Mouse (Mus musculus) midbrain, embryonic 15.5 days (tissue): ENCODE results near the gene Cmklr1. TPM values are rescaled to one million over a fixed set of nuclear protein-coding genes. Genes with fewer than 3 reads are reported as not detected.

Source experiments
- ATAC-seq: fragments of 200-750 bp; cut with Nextera tagmentation; replicated peaks from 2 replicates; pipeline ENCODE4 v1.8.0; 2017; ENCODE audit warnings: moderate TSS enrichment
- H3K27ac ChIP-seq: fragments of 300-500 bp; sonication (generic); 2 replicates; pipeline ENCODE4 v1.5.1; 2015; ENCODE audit warnings: mild to moderate bottlenecking, inconsistent platforms
- H3K27me3 ChIP-seq: fragments of 300-500 bp; sonication (generic); replicated peaks from 2 replicates; pipeline ENCODE4 v1.6.1; 2015; ENCODE audit warnings: inconsistent platforms
- H3K36me3 ChIP-seq: fragments of 300-500 bp; sonication (generic); replicated peaks from 2 replicates; pipeline ENCODE4 v1.6.1; 2015; ENCODE audit warnings: inconsistent platforms
- H3K4me1 ChIP-seq: fragments of 300-500 bp; sonication (generic); 2 replicates; pipeline ENCODE4 v1.6.1; 2015; ENCODE audit warnings: inconsistent platforms
- H3K4me2 ChIP-seq: fragments of 300-500 bp; sonication (generic); 2 replicates; pipeline ENCODE4 v1.6.1; 2015; ENCODE audit warnings: inconsistent platforms, mild to moderate bottlenecking, moderate library complexity
- H3K4me3 ChIP-seq: fragments of 300-500 bp; sonication (generic); 2 replicates; pipeline ENCODE4 v1.5.1; 2015; ENCODE audit warnings: mild to moderate bottlenecking, inconsistent platforms
- H3K9ac ChIP-seq: fragments of 300-500 bp; sonication (generic); 2 replicates; pipeline ENCODE4 v1.6.1; 2015; ENCODE audit warnings: mild to moderate bottlenecking, inconsistent platforms
- H3K9me3 ChIP-seq: fragments of 300-500 bp; sonication (generic); 2 replicates; pipeline ENCODE4 v1.6.1; 2016; ENCODE audit warnings: inconsistent platforms
- WGBS: fragments of 180-500 bp; shearing (Covaris S2); methylation state at CpG from one replicate; pipeline ENCODE4 v1.1.7; 2015; ENCODE audit warnings: mixed read lengths; 5-methylcytosine and 5-hydroxymethylcytosine counted together
- polyA plus RNA-seq: library from polyadenylated mRNA; unstranded; fragments of >200 nt; fragmentation: Nextera tagmentation; extraction: Ambion mirVana; gene quantifications from 2 replicates; pipeline ENCODE4 v1.2.1, GENCODE M21; 2015

Cmklr1 gene
- polyA plus RNA-seq, 1 experiment from 2014 or later = 2.8 TPM

GRCm38 (mm10) chr5:113629248-113629647 lies 21.0 kb downstream of the Cmklr1 start:
- 88% methylated on average over 3 of the region's 3 CpGs for WGBS
- no peak overlapping the region for H3K9ac ChIP-seq
- no peak for ATAC-seq

DNA sequence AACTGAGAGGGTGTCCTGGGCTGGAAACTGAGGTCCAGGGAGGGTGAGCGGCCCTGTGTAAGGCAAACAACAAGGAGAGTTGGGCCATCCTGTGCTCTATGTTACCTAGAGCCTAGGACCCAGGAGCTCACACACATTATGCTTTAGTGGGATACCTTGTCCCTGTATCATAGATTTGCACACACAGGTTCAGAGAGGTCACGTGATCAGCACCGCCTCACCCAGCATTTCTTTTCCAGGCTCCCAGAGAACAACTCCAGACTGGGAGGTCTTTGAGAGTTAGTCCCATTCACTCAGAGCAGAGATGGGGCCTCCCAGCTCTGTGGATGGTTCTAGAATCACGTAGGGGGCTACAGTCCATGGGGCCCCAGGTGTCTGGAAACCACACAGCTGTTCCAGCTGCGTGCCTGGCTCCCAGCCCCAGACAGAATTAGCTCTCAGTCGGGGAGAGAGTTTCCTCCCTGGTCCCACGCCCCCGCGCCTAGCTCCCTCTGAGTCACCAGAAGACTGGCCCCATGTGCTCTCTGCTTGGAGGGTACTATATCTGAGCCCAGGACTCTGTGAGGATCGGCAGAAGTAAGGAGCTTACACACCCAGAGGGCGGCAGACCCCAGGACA lies 22.3 kb downstream of the Cmklr1 start:
- Histone ChIP-seq H3K4me3 (no peak overlapping the region), H3K4me2 (no peak overlapping the region), H3K4me1 (peaks cover 6% of the 10 kb centered on the region; the same call in 1 of the 2 replicates), H3K9me3 (no peaks in the 10 kb centered on the region), H3K9ac (no peak overlapping the region), H3K36me3 (no peaks in the 10 kb centered on the region), H3K27ac (no peak overlapping the region), H3K27me3 (no peaks in the 10 kb centered on the region)
- WGBS = 69% methylated on average over 11 of the region's 11 CpGs
- ATAC-seq = no peak

More at GRCm38 (mm10) chr5:113629248-113629647, 21.0 kb downstream of the Cmklr1 start:
- Histone ChIP-seq H3K27me3 (no peaks in the 10 kb centered on the region), H3K9me3 (no peaks in the 10 kb centered on the region), H3K4me3 (no peak overlapping the region), H3K4me2 (no peak overlapping the region), H3K27ac (no peak overlapping the region), H3K36me3 (no peaks in the 10 kb centered on the region), H3K4me1 (no peaks in the 10 kb centered on the region)

DNA sequence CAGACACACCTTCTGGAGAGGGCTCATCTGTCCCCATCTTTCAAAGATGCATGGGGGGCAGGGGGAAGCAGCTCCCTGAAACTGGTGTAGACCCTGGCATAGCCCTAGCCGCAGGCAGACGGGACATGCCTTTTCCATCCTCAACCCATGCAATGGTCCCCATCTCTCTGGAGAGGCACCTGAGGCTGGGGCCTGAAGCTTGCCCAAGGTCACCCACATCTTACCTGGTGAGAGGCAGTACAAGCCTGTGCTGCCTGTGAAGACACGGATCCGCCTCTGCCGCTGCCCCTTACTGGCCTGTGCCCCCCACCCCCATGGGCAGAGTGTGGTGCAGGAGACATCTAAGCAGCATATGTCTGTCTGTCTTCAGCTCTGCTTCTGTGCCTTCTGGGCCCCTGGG lies 23.2 kb downstream of the Cmklr1 start:
- no peaks in the 10 kb centered on the region for H3K36me3 ChIP-seq
- H3K9me3 ChIP-seq = no peaks in the 10 kb centered on the region
- H3K4me1 ChIP-seq = peaks cover 6% of the 10 kb centered on the region; the same call in 1 of the 2 replicates
- H3K27me3 ChIP-seq = no peaks in the 10 kb centered on the region
- H3K27ac ChIP-seq = no peak overlapping the region
- ATAC-seq = no peak
- no peak overlapping the region for H3K4me3 ChIP-seq
- H3K9ac ChIP-seq = no peak overlapping the region
- WGBS = 94% methylated on average over 5 of the region's 5 CpGs
- H3K4me2 ChIP-seq = no peak overlapping the region

DNA sequence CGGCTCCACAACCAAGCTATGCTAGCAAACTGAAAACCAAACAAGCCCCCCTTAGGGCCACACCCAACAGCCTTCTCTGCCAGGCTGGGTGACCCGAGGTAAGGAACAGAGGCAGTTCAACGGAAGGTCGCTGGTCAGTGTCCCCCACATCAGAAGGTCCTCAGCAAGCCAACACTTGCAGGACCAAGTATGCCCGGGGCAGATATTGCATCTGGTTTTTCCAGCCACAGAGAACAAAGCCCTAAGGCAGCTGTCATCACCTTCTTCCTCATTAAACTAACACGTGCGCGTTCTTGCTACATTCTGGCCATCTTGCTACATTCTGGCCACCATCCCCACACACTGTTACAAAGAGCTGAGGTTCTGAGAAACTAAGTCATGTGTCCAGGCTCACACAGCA lies 23.9 kb downstream of the Cmklr1 start:
- Histone ChIP-seq H3K27me3 (no peaks in the 10 kb centered on the region), H3K4me2 (no peak overlapping the region), H3K4me1 (peaks cover 6% of the 10 kb centered on the region; the same call in 1 of the 2 replicates), H3K9ac (no peak overlapping the region), H3K27ac (no peak overlapping the region), H3K36me3 (no peaks in the 10 kb centered on the region), H3K9me3 (no peaks in the 10 kb centered on the region), H3K4me3 (no peak overlapping the region)
- 89% methylated on average over 8 of the region's 8 CpGs for WGBS
- ATAC-seq = no peak

DNA sequence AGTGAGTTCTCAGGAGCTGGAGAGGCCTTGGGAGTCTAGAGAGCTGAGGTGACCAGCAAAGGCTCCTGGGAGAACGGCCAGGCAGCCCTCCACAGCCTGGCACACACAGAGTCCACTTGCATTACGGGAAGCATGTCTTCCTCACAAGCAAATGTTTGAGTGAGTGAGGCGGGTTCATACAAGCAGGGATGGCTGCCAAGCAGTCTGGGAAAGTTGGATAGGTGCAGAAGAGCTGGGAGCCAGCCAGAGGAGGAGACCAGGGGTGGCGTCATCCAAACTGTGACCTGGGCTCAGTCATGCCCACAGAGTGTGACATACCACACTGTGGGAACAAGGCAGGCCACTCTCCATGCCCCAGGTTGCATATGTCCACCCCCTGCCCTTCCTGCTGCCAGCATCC lies 25.2 kb downstream of the Cmklr1 start:
- Histone ChIP-seq H3K27ac (no peak overlapping the region), H3K36me3 (no peaks in the 10 kb centered on the region), H3K27me3 (no peaks in the 10 kb centered on the region), H3K4me2 (no peak overlapping the region), H3K9me3 (no peaks in the 10 kb centered on the region), H3K9ac (no peak overlapping the region), H3K4me3 (no peak overlapping the region), H3K4me1 (peaks cover 6% of the 10 kb centered on the region; the same call in 1 of the 2 replicates)
- ATAC-seq = no peak
- WGBS = 92% methylated on average over 4 of the region's 4 CpGs

DNA sequence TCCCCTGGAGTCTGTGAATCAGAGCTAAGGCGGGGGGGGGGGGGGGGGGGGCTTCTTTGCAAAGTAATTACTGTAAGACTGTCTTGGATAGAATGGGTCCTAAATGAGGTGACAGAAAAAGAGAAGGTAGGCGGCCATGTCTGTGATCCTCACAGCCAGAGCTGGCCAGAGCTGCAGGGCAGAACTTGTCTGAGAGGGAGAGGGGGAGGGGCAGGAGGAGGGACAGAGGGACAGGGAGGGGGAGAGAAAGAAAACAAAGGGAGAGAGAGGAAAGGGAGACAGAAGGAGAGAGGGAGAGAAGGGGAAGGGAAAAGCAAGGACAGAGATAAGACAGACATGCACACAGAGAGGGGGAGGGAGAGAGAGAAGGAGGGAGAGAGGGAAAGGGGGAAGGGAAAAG lies 27.2 kb downstream of the Cmklr1 start:
- no peak for ATAC-seq
- Histone ChIP-seq H3K4me2 (no peak overlapping the region), H3K4me1 (peaks cover 6% of the 10 kb centered on the region; the same call in 1 of the 2 replicates), H3K27ac (no peak overlapping the region), H3K9ac (no peak overlapping the region), H3K4me3 (no peak overlapping the region), H3K9me3 (no peaks in the 10 kb centered on the region), H3K27me3 (no peaks in the 10 kb centered on the region), H3K36me3 (no peaks in the 10 kb centered on the region)
- WGBS = 11% methylated on average over 2 of the region's 2 CpGs

DNA sequence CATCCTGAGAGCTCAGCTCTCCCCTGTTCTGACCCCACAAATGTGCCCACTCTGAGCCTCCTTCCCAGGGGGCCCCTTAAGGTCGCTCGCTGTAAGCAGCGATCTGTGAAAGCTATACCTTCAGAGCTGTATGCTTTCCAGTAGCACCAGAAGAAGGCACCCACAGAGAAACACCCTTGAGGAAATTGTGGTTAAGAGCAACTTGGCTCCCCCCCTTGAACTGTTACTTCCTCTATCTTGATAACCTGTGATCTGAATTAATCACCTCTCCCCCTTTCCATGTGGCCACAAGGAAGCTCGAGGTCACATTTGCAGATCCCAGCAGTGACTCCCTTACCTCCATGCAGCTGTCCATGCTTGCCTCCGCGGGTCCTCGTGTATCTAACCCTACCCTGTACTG lies 29.2 kb downstream of the Cmklr1 start:
- H3K9ac ChIP-seq = no peak overlapping the region
- WGBS = 80% methylated on average over 7 of the region's 7 CpGs
- H3K9me3 ChIP-seq = no peaks in the 10 kb centered on the region
- no peak overlapping the region for H3K4me3 ChIP-seq
- peaks cover 6% of the 10 kb centered on the region; the same call in 1 of the 2 replicates for H3K4me1 ChIP-seq
- H3K36me3 ChIP-seq = no peaks in the 10 kb centered on the region
- no peak overlapping the region for H3K27ac ChIP-seq
- no peak for ATAC-seq
- no peaks in the 10 kb centered on the region for H3K27me3 ChIP-seq
- no peak overlapping the region for H3K4me2 ChIP-seq

DNA sequence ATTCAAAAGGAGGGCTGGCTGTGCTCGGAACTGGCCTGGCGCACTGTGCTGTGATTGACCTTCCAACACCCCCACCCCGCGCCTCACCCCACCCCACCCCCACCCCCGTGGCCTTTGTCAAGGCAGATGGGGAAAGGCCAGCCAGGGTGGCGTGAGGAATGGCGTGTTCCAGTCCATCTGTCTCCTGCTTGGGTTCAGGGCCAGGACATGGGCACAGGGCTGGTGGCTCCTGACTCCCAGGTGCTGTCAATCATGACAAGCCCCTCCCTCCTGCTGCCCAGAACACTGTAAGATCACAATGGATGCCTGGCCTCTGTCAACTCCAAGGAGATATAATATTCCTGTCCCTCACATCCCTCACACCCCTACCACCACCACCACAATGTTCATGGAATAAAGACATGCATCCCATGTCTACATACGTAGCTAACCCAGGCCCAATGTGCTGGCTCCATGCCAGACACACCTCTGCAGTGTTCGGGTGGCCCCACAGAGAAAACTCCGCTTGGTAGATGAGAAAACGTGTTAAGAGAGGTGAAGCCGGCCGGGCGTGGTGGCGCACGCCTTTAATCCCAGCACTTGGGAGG lies 30.0 kb downstream of the Cmklr1 start:
- Histone ChIP-seq H3K36me3 (no peaks in the 10 kb centered on the region), H3K27ac (no peak overlapping the region), H3K9ac (no peak overlapping the region), H3K9me3 (no peaks in the 10 kb centered on the region), H3K4me2 (no peak overlapping the region), H3K4me3 (no peak overlapping the region), H3K27me3 (no peaks in the 10 kb centered on the region), H3K4me1 (peaks cover 6% of the 10 kb centered on the region; the same call in 1 of the 2 replicates)
- ATAC-seq = no peak
- WGBS = 77% methylated on average over 16 of the region's 16 CpGs

DNA sequence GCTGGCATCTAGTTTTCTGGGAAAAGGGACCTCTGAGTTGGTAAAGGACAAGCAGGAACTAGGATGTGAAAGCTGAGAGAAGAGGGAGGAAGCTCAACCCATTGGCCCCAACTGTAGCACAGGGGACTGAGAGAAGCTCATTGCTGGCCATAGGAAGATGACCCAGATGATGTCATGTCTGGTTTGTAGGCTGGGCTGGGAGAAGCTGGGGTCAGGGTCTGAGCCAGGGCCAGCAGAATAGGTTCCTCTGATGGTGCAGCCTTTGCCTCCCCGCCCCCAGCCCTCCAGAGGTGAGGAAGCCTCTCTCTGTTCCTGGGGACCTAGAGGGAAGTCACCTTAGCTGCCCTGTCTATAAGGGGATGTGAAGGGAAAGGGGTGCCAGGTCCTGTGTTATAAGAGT lies 31.1 kb downstream of the Cmklr1 start:
- WGBS = 89% methylated on average over 1 of the region's 1 CpGs
- no peak for ATAC-seq
- no peaks in the 10 kb centered on the region for H3K27me3 ChIP-seq

DNA sequence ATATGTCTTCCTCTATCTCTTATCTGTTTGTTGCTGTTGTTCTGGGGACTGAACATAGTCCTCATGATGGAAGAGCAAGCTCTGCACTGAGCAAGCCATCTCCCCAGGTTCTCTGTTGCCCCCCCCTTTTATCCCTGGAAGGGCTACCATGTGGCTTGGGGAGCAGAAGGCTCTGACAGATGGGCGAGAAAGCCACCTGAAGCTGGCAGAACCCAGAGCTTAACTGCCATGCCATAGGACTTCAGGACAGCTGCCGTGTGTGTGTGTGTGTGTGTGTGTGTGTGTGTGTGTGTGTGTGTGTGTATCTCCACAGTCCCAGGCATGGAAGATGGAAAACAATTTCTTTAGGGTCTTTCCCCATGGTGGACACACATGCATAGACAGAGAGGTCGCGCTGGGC lies 31.5 kb downstream of the Cmklr1 start:
- H3K9me3 ChIP-seq = no peaks in the 10 kb centered on the region
- H3K4me2 ChIP-seq = no peak overlapping the region
- no peak overlapping the region for H3K27ac ChIP-seq
- WGBS = 94% methylated on average over 4 of the region's 4 CpGs
- H3K27me3 ChIP-seq = no peaks in the 10 kb centered on the region
- H3K9ac ChIP-seq = no peak overlapping the region
- no peak overlapping the region for H3K4me3 ChIP-seq
- ATAC-seq = no peak
- H3K36me3 ChIP-seq = no peaks in the 10 kb centered on the region
- H3K4me1 ChIP-seq = peaks cover 5% of the 10 kb centered on the region; the same call in 1 of the 2 replicates

More for the DNA sequence above, 31.1 kb downstream of the Cmklr1 start:
- Histone ChIP-seq H3K4me3 (no peak overlapping the region), H3K36me3 (no peaks in the 10 kb centered on the region), H3K4me1 (peaks cover 6% of the 10 kb centered on the region; the same call in 1 of the 2 replicates), H3K4me2 (no peak overlapping the region), H3K27ac (no peak overlapping the region), H3K9me3 (no peaks in the 10 kb centered on the region), H3K9ac (no peak overlapping the region)

- Histone ChIP-seq H3K4me2 (no peak overlapping the region), H3K9ac (no peak overlapping the region), H3K4me3 (no peak overlapping the region), H3K9me3 (no peaks in the 10 kb centered on the region), H3K4me1 (peaks cover 21% of the 10 kb centered on the region), H3K27ac (no peak overlapping the region), H3K27me3 (no peaks in the 10 kb centered on the region), H3K36me3 (no peaks in the 10 kb centered on the region)
- 80% methylated on average over 12 of the region's 12 CpGs for WGBS
- no peak for ATAC-seq
Measured at GRCm38 (mm10) chr5:113611771-113612233, 38.4 kb downstream of the Cmklr1 start.

- no peak overlapping the region for H3K4me2 ChIP-seq
- no peaks in the 10 kb centered on the region for H3K9me3 ChIP-seq
- no peak overlapping the region for H3K9ac ChIP-seq
- 71% methylated on average over 6 of the region's 6 CpGs for WGBS
- no peak for ATAC-seq
- H3K4me3 ChIP-seq = no peak overlapping the region
- H3K36me3 ChIP-seq = no peaks in the 10 kb centered on the region
- no peaks in the 10 kb centered on the region for H3K27me3 ChIP-seq
- no peak overlapping the region for H3K27ac ChIP-seq
- H3K4me1 ChIP-seq = peaks cover 21% of the 10 kb centered on the region
Measured at GRCm38 (mm10) chr5:113611131-113611530, 39.1 kb downstream of the Cmklr1 start.

DNA sequence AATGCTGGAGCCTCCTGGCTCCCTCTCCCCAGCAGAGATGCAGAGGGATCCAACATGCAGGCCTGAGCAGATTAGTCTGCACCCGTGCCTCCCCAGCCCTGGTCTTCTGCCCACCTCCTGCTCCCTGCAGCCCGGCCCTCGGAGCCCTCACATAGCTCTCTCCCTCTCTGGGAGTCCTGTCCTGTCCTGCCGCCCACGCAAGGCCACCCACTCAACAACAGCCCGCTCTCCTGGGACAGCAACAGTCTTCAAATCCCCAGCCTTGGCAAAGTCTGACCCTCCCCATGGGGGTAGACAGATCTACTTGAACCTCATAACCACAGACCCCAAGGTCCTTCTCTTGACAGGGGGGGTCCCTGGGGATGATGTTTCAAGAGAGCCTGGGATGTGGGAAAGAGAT lies 39.7 kb downstream of the Cmklr1 start:
- no peaks in the 10 kb centered on the region for H3K9me3 ChIP-seq
- no peaks in the 10 kb centered on the region for H3K27me3 ChIP-seq
- WGBS = 60% methylated on average over 6 of the region's 6 CpGs
- H3K27ac ChIP-seq = no peak overlapping the region
- no peaks in the 10 kb centered on the region for H3K36me3 ChIP-seq
- no peak overlapping the region for H3K4me2 ChIP-seq
- ATAC-seq = no peak
- peaks cover 21% of the 10 kb centered on the region for H3K4me1 ChIP-seq
- H3K9ac ChIP-seq = no peak overlapping the region
- H3K4me3 ChIP-seq = no peak overlapping the region
